Mouse (Mus musculus) kidney, postnatal 0 days (tissue): ENCODE measurements around the gene Plekhg5. TPM values are rescaled to one million over a fixed set of nuclear protein-coding genes. Genes with fewer than 3 reads are reported as not detected.

ENCODE experiments used
- ATAC-seq: fragments of 200-750 bp; cut with Nextera tagmentation; replicated peaks from 2 replicates; pipeline ENCODE4 v1.8.0; 2017; ENCODE audit warnings: low read depth, moderate number of reproducible peaks, moderate TSS enrichment, moderate library complexity; ENCODE audit not compliant: low FRiP score
- DNase-seq: peaks from one replicate; pipeline ENCODE4 v3.0.0-alpha.2; 2016; ENCODE audit warnings: low spot score
- H3K27ac ChIP-seq: fragments of 300-500 bp; sonication (generic); 2 replicates; pipeline ENCODE4 v1.5.1; 2014; ENCODE audit warnings: mild to moderate bottlenecking
- H3K27me3 ChIP-seq: fragments of 300-500 bp; sonication (generic); 2 replicates; pipeline ENCODE4 v1.6.1; 2014; ENCODE audit warnings: low read length, mixed read lengths; ENCODE audit not compliant: insufficient read depth
- H3K36me3 ChIP-seq: fragments of 300-500 bp; sonication (generic); 2 replicates; pipeline ENCODE4 v1.6.1; 2014; ENCODE audit warnings: low read length, mixed read lengths; ENCODE audit not compliant: insufficient read depth
- H3K4me1 ChIP-seq: fragments of 300-500 bp; sonication (generic); replicated peaks from 2 replicates; pipeline ENCODE4 v1.6.1; 2014; ENCODE audit warnings: antibody characterized with exemption, low read length, mixed read lengths; ENCODE audit not compliant: insufficient read depth
- H3K4me2 ChIP-seq: fragments of 300-500 bp; sonication (generic); 2 replicates; pipeline ENCODE4 v1.6.1; 2014; ENCODE audit warnings: mild to moderate bottlenecking, low read length, moderate library complexity, mixed read lengths
- H3K4me3 ChIP-seq: fragments of 300-500 bp; sonication (generic); replicated peaks from 2 replicates; pipeline ENCODE4 v1.5.1; 2014; ENCODE audit warnings: low read depth, low read length
- H3K9ac ChIP-seq: fragments of 300-500 bp; sonication (generic); 2 replicates; pipeline ENCODE4 v1.6.1; 2014; ENCODE audit warnings: low read depth, low read length
- H3K9me3 ChIP-seq: fragments of 300-500 bp; sonication (generic); replicated peaks from 2 replicates; pipeline ENCODE4 v1.6.1; 2016; ENCODE audit warnings: low read length, inconsistent platforms, mixed read lengths
- CTCF ChIP-seq: IDR thresholded peaks from 2 replicates; pipeline ENCODE4 v1.5.1; 2016; ENCODE audit warnings: antibody characterized with exemption, low read depth, mild to moderate bottlenecking, moderate library complexity
- WGBS: fragments of 180-500 bp; shearing (Covaris S2); extraction: QIAGEN DNeasy Blood & Tissue Kit; methylation state at CpG from one replicate; pipeline ENCODE4 v1.1.7; 2014; 5-methylcytosine and 5-hydroxymethylcytosine counted together
- polyA plus RNA-seq: library from polyadenylated mRNA; unstranded; fragments of >200 nt; fragmentation: Nextera tagmentation; extraction: Ambion mirVana; gene quantifications from 2 replicates; pipeline ENCODE4 v1.2.1, GENCODE M21; 2015

Gene Plekhg5
- polyA plus RNA-seq, 1 experiment from 2014 or later, result 18.3 TPM

DNA sequence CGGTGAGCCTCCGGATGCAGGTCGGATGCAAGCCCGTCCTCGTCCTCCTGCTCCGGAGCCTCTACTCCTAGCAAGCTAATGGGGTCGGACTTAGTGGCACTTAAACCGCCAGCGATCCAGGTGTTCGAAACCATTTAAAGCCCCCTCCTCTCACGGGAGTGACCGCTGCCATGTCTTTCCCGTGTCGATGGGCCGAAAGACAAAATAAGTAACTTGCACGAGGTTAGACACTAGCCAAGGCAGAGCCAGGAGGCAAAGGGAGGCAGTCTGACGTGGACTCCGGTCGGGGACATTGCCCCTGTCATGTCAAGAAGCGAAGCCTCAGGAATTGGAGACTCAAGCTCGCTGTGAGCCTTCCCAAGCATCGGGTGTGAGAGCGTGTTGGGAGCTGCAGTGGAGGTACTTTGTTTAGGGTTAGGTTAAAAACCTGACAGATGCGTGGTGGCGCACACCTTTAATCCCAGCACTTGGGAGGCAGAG lies 32.4 kb upstream of the Plekhg5 start:
- H3K4me3 ChIP-seq, result peak overlapping the region; percentile 89
- peak; percentile 6 for DNase-seq
- H3K4me2 ChIP-seq, result peak overlapping the region; percentile 88
- no peaks in the 10 kb centered on the region for H3K27me3 ChIP-seq
- H3K36me3 ChIP-seq, result peaks cover 21% of the 10 kb centered on the region
- TF ChIP-seq CTCF, result no peak
- peaks cover 8% of the 10 kb centered on the region; the same call in 1 of the 2 replicates for H3K4me1 ChIP-seq
- no peaks in the 10 kb centered on the region for H3K9me3 ChIP-seq
- WGBS, result 4% methylated on average over 25 of the region's 25 CpGs
- H3K27ac ChIP-seq, result no peak overlapping the region
- peak overlapping the region; percentile 79 for H3K9ac ChIP-seq
- ATAC-seq, result no peak

DNA sequence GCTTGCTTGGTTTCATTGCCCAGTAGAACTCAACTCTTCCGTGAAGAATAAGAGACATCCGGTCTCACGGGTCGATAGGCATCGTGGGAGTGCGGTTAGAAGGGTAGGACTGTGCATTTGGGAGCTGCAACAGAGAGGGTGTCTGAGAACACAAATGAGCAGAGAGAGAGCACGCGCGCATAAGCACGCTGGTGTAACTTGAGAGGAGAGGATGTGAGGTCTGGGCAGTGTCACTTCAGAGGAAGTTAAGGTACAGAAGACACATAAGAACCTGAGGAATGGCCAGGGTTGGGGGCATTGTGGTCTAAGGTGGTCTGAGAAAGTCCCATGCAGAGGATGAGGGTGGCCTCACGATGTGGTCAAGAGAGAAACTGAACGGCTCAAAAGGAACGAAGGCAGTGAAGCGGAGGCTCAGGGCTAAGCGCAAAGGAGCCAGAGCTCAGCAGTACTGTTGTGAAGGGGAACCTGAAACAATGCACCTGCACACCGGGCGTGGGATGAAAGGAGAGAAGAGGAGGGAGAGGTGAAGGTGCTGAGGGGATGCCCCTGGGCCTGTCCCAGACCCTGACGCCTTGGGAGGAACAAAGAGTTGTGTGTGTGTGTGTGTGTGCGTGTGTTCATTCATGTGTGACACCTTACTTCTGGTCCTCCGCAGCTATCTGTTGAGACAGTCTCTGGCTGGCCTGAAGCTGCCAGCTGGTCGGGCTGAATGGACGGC lies 30.2 kb upstream of the Plekhg5 start:
- H3K9ac ChIP-seq, result no peak overlapping the region
- peak overlapping the region; percentile 34; the same call in 1 of the 2 replicates for H3K27ac ChIP-seq
- H3K4me3 ChIP-seq, result no peak overlapping the region
- no peaks in the 10 kb centered on the region for H3K27me3 ChIP-seq
- peaks cover 8% of the 10 kb centered on the region; the same call in 1 of the 2 replicates for H3K4me1 ChIP-seq
- no peaks in the 10 kb centered on the region for H3K9me3 ChIP-seq
- no peak overlapping the region for H3K4me2 ChIP-seq
- no peak for TF ChIP-seq CTCF
- peak; percentile 27 for DNase-seq
- no peak for ATAC-seq
- peaks cover 35% of the 10 kb centered on the region for H3K36me3 ChIP-seq
- 55% methylated on average over 22 of the region's 22 CpGs for WGBS

DNA sequence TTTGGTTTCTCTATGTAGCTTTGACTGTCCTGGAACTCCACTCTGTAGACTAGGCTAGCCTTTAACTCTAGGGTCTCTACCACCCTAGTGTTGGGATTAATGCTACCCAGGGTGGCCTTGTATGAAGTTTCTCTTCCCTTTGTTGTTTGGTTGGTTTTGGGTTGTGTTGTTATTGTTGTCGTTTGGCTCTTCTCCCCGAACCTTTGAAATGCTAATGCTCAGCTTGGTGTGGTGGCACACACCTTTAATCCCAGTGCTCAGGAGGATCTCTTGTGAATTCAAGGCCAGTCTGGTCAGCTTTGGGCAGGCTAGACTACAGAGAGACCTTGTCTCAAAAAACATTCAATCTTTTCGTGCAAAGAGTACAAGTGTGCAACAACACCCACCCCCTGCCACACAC lies 29.1 kb upstream of the Plekhg5 start:
- no peak for TF ChIP-seq CTCF
- H3K27me3 ChIP-seq, result no peaks in the 10 kb centered on the region
- H3K4me1 ChIP-seq, result peaks cover 8% of the 10 kb centered on the region; the same call in 1 of the 2 replicates
- H3K9ac ChIP-seq, result no peak overlapping the region
- ATAC-seq, result no peak
- no peak overlapping the region for H3K27ac ChIP-seq
- no peaks in the 10 kb centered on the region for H3K9me3 ChIP-seq
- no peak for DNase-seq
- no peak overlapping the region for H3K4me2 ChIP-seq
- no peak overlapping the region for H3K4me3 ChIP-seq
- peaks cover 46% of the 10 kb centered on the region for H3K36me3 ChIP-seq
- 87% methylated on average over 3 of the region's 3 CpGs for WGBS

DNA sequence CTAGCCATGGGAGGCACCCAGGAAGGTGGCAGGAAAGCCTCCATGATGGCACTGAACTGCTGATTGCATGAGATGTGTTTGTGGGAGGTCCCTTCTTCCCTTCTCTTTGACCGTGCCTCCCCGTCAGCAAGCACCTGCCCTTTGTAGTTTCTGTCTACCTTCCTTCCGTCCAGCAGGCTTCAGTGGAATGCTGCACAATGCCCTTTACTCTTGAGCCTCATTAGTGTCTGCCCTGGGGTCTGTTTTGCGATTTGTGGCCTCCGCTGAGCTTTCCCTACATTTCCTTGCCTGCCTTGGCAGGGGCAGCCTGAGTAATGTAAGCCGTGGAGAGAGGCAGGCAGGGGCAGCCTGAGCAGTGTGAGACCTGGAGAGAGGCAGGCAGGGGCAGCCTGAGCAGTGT lies 27.7 kb upstream of the Plekhg5 start:
- H3K4me3 ChIP-seq, result no peak overlapping the region
- H3K27me3 ChIP-seq, result no peaks in the 10 kb centered on the region
- peaks cover 8% of the 10 kb centered on the region; the same call in 1 of the 2 replicates for H3K4me1 ChIP-seq
- H3K36me3 ChIP-seq, result peaks cover 47% of the 10 kb centered on the region
- no peak overlapping the region for H3K4me2 ChIP-seq
- 63% methylated on average over 6 of the region's 6 CpGs for WGBS
- H3K9ac ChIP-seq, result no peak overlapping the region
- H3K27ac ChIP-seq, result peak overlapping the region; percentile 15; the same call in 1 of the 2 replicates
- ATAC-seq, result 0 out of 2 replicates have a peak, but pooled peaks have one; percentile 19
- no peak for DNase-seq
- TF ChIP-seq CTCF, result no peak
- no peaks in the 10 kb centered on the region for H3K9me3 ChIP-seq

DNA sequence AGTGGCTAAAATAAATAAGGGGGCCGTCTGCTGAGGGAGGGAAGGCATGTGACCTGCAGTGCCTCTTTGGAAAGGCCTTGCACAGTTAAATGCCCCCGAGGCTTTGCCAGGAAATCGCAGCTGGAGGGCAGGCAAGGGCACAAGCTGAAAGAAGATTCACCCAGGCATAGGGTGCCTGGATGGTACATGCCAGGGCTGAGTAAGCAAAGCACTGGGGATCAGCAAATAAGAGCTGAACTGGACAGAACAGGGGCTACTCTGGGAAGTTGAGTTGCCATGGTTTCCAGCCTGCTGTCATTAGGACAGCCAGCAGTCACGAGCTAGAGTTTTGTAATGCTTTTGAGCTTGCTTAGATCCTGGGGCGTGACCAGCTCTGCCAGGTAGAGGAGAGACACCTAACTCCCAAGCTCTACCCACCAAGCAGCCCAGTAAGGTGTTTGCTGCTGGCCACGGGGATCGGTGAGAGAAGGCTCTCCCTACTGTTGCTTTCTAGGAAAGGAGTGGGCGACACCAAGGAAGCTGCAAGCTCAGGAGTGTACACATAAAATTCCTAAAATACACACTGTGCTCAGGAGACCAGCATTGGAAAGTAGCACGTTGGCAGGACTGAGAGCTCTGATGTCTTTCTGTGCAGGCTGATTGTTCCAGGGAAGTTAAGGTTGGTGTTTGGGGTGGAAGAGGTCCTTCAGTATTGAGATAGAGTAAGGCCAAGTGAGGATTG lies 9.7 kb upstream of the Plekhg5 start:
- WGBS, result 57% methylated on average over 9 of the region's 9 CpGs
- Histone ChIP-seq H3K4me1 (0 out of 2 replicates have a peak, but pooled peaks cover 6% of the 10 kb centered on the region), H3K4me2 (no peak overlapping the region), H3K36me3 (peaks cover 27% of the 10 kb centered on the region; the same call in 1 of the 2 replicates), H3K9me3 (no peaks in the 10 kb centered on the region), H3K9ac (no peak overlapping the region), H3K4me3 (no peak overlapping the region), H3K27ac (0 out of 2 replicates have a peak overlapping the region, but pooled peaks have one; percentile 2), H3K27me3 (no peaks in the 10 kb centered on the region)
- peak; percentile 11; the same call in 1 of the 2 replicates for TF ChIP-seq CTCF
- DNase-seq (no peak), ATAC-seq (peak; percentile 87)

DNA sequence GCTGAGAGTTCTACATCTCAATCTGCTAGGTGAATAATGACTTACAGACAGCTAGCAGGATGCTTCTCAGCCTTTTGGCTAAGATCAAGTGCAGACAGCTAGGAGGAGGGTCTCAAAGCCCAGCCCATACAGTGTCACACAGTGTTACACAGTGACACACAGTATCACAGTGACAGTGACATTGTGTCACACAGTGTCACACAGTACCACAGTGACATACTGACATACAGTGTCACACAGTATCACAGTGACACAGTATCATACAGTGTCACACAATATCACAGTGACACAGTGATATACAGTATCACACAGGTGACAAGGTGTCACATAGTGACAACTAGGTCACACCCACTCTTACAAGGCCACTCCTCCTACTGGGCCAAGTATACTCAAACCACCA lies 5.0 kb upstream of the Plekhg5 start:
- Histone ChIP-seq H3K27me3 (no peaks in the 10 kb centered on the region), H3K4me1 (0 out of 2 replicates have a peak, but pooled peaks cover 6% of the 10 kb centered on the region), H3K9ac (no peak overlapping the region), H3K36me3 (no peaks in the 10 kb centered on the region), H3K4me3 (no peak overlapping the region), H3K4me2 (no peak overlapping the region), H3K9me3 (no peaks in the 10 kb centered on the region), H3K27ac (no peak overlapping the region)
- no peak for TF ChIP-seq CTCF
- no peak for DNase-seq
- ATAC-seq, result no peak
